Comparison of ENCODE assay signal across 22 mouse cellular contexts in the genomic region with DNA sequence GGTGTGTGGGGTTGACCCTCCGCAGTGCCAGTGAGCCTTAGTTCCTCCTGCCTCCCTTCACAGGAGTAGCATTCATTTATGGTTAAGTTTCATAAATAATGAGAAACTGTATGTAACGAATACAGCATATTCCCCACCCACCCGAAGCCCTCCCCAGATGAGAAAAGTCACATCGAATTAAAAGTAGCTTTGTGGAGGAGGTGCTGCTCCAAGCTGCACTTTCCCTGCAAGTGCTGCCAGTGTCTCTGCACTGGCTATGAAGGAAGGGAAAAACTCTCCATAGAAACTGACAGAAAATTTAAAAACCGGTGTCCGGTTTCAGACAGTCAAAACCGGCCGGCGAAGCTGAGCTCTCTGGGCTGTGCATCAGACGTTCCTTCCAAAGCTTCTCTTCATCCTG. TPM values are rescaled to one million over a fixed set of nuclear protein-coding genes. Genes with fewer than 3 reads are reported as not detected.
DNase-seq lines count a peak whose midpoint lies in the region; ATAC-seq and TF ChIP-seq lines count a peak whose summit lies in the region.
"Had no signal": no experiment of that assay in that cellular context is flagged by ENCODE, and none has a peak within 500 bp of the region (broad histone marks: within the 10 kb centered on the region; RNA-seq: fewer than 3 reads in every experiment).

No protein-coding gene starts in this region.

- H3K9ac ChIP-seq in embryonic facial prominence, embryonic 11.5 days (replicated peaks; ENCODE audit: low read length): no peak overlapping the region
- H3K9ac ChIP-seq: embryonic facial prominence, embryonic 13.5 days; heart, embryonic 15.5 days; hindbrain, embryonic 13.5 days had no signal

- TF ChIP-seq CTCF in left cerebral cortex, adult 2 months (IDR thresholded peaks at IDR 0.05): no peak

- 58% methylated on average over 10 of the region's 10 CpGs for WGBS in embryonic facial prominence, embryonic 11.5 days
- WGBS in embryonic facial prominence, embryonic 10.5 days: 67% methylated on average over 10 of the region's 10 CpGs

- peak; percentile 43 for DNase-seq in embryonic facial prominence, embryonic 11.5 days (ENCODE audit: low spot score)
- no peak for DNase-seq in embryonic facial prominence, embryonic 10.5 days (ENCODE audit: low spot score)
- DNase-seq in left cerebral cortex, adult 2 months (ENCODE audit: extremely low spot score in 1 of 2, low spot score in 2 of 2): no peak
- DNase-seq in left cerebral cortex, postnatal 10 days (ENCODE audit: extremely low spot score in 1 of 2, low spot score in 2 of 2): no peak
- peak; percentile 25 for DNase-seq in right cerebral cortex, adult 18-20 months
- DNase-seq in right cerebral cortex, postnatal 14 days: no peak
- peak; percentile 43 for DNase-seq in telencephalon, adult 2 months (ENCODE audit: low read depth, low spot score)
- DNase-seq in ovary, postnatal 36 days (ENCODE audit: low spot score): no peak
- DNase-seq: adrenal gland, postnatal 10 days; cerebellum, adult 11-12 months; cerebellum, adult 9-10 months; cerebellum, postnatal 25 days; gastrocnemius, postnatal 10 days; heart, adult 2 months; heart, postnatal 14 days had no signal

- no peak overlapping the region for H3K27ac ChIP-seq in embryonic facial prominence, embryonic 11.5 days (replicated peaks; ENCODE audit: low read depth, low read length)
- H3K27ac ChIP-seq in embryonic facial prominence, embryonic 10.5 days (replicated peaks): no peak overlapping the region
- H3K27ac ChIP-seq in left cerebral cortex, adult 2 months: peak overlapping the region; percentile 76
- H3K27ac ChIP-seq: embryonic facial prominence, embryonic 13.5 days; heart, adult 2 months; heart, embryonic 15.5 days; hindbrain, embryonic 13.5 days; hindbrain, postnatal 0 days had no signal

- H3K36me3 ChIP-seq in embryonic facial prominence, embryonic 11.5 days (replicated peaks; ENCODE audit: control insufficient read depth, insufficient read depth, low read depth, low read length): no peaks in the 10 kb centered on the region
- H3K36me3 ChIP-seq in embryonic facial prominence, embryonic 10.5 days (replicated peaks): peaks cover 4% of the 10 kb centered on the region; the same call in 1 of the 2 replicates

- H3K9me3 ChIP-seq in embryonic facial prominence, embryonic 11.5 days (replicated peaks; ENCODE audit: control insufficient read depth, low read length): no peaks in the 10 kb centered on the region
- no peaks in the 10 kb centered on the region for H3K9me3 ChIP-seq in embryonic facial prominence, embryonic 10.5 days
- H3K9me3 ChIP-seq: embryonic facial prominence, embryonic 13.5 days; forebrain, embryonic 10.5 days; heart, embryonic 15.5 days; hindbrain, embryonic 13.5 days had no signal

- no peaks in the 10 kb centered on the region for H3K27me3 ChIP-seq in embryonic facial prominence, embryonic 11.5 days (ENCODE audit: control insufficient read depth, insufficient read depth, low read length)
- no peaks in the 10 kb centered on the region for H3K27me3 ChIP-seq in embryonic facial prominence, embryonic 10.5 days (replicated peaks; ENCODE audit: low read depth, poor library complexity, severe bottlenecking)
- H3K27me3 ChIP-seq: embryonic facial prominence, embryonic 13.5 days; heart, embryonic 15.5 days; hindbrain, embryonic 13.5 days had no signal

- no peak overlapping the region for H3K4me3 ChIP-seq in embryonic facial prominence, embryonic 11.5 days (ENCODE audit: low read depth, low read length)
- H3K4me3 ChIP-seq in embryonic facial prominence, embryonic 10.5 days: no peak overlapping the region
- H3K4me3 ChIP-seq in left cerebral cortex, adult 2 months: no peak overlapping the region
- H3K4me3 ChIP-seq: embryonic facial prominence, embryonic 13.5 days; forebrain, embryonic 10.5 days; heart, adult 2 months; heart, embryonic 15.5 days; hindbrain, embryonic 13.5 days had no signal

- H3K4me1 ChIP-seq in embryonic facial prominence, embryonic 11.5 days (ENCODE audit: control insufficient read depth, insufficient read depth, low read length): no peaks in the 10 kb centered on the region; the same call in 1 of the 2 replicates
- H3K4me1 ChIP-seq in embryonic facial prominence, embryonic 10.5 days: peaks cover 18% of the 10 kb centered on the region
- H3K4me1 ChIP-seq: hindbrain, embryonic 13.5 days had no signal

- no peak for ATAC-seq in embryonic facial prominence, embryonic 11.5 days (replicated peaks; ENCODE audit: insufficient number of reproducible peaks, low FRiP score, low TSS enrichment, low read depth)
- ATAC-seq: forebrain, embryonic 14.5 days; hindbrain, postnatal 0 days had no signal

- no peak overlapping the region for H3K4me2 ChIP-seq in embryonic facial prominence, embryonic 11.5 days (ENCODE audit: low read depth, low read length)
- H3K4me2 ChIP-seq: embryonic facial prominence, embryonic 13.5 days; heart, embryonic 11.5 days; heart, embryonic 15.5 days; hindbrain, embryonic 13.5 days had no signal

- intact Hi-C loops in left cerebral cortex, adult 2 months (cut with DNase I): loop anchor here (2.0 to 10.0 kb wide), 5 partner anchors 28 to 493 kb away; partner anchors contain the start of gene Ier5
- intact Hi-C loops in left cerebral cortex, postnatal 10 days (cut with DNase I): loop anchor here (5.0 kb wide), 2 partner anchors 33 to 253 kb away; no protein-coding TSS in a partner anchor

RNA-seq across cellular contexts. Expression of gene BC034090, which starts 36.1 kb away (rescaled TPM):
- 2.6 and 3.6 TPM in 2 replicates for polyA plus RNA-seq in embryonic facial prominence, embryonic 11.5 days (2014; fragmentation: Nextera tagmentation; extraction: Ambion mirVana)
- 5.3 and 5.7 TPM in 2 replicates for polyA plus RNA-seq in embryonic facial prominence, embryonic 10.5 days (2016; fragmentation: Nextera tagmentation; extraction: Ambion mirVana)
- 10 to 100 TPM in 1 of 2 experiments, 1 to 10 TPM in 1; 9.9 to 14.7 TPM for total RNA-seq in left cerebral cortex, adult 2 months (2021)
- total RNA-seq in left cerebral cortex, postnatal 10 days (2021): 1 to 10 TPM; 5.4 TPM

Comparison
In these comparisons a context has a peak if more than half of its experiments do, and no peak if none do; other contexts are left out.
1. DNase-seq: peak in embryonic facial prominence, embryonic 11.5 days (single experiment), right cerebral cortex, adult 18-20 months (single experiment) and telencephalon, adult 2 months (single experiment); none in embryonic facial prominence, embryonic 10.5 days (single experiment), left cerebral cortex, adult 2 months (0 of 2), left cerebral cortex, postnatal 10 days (0 of 2), right cerebral cortex, postnatal 14 days (single experiment) and ovary, postnatal 36 days (single experiment).